Mouse (Mus musculus): ENCODE results near the gene Zcchc2. TPM values are rescaled to one million over a fixed set of nuclear protein-coding genes. Genes with fewer than 3 reads are reported as not detected.
A peak's percentile ranks its signal among the peaks of the same experiment; 100 is the strongest.

The Zcchc2 gene
- polyA plus RNA-seq, 1 experiment from 2014 or later, result 2.9 TPM

DNA sequence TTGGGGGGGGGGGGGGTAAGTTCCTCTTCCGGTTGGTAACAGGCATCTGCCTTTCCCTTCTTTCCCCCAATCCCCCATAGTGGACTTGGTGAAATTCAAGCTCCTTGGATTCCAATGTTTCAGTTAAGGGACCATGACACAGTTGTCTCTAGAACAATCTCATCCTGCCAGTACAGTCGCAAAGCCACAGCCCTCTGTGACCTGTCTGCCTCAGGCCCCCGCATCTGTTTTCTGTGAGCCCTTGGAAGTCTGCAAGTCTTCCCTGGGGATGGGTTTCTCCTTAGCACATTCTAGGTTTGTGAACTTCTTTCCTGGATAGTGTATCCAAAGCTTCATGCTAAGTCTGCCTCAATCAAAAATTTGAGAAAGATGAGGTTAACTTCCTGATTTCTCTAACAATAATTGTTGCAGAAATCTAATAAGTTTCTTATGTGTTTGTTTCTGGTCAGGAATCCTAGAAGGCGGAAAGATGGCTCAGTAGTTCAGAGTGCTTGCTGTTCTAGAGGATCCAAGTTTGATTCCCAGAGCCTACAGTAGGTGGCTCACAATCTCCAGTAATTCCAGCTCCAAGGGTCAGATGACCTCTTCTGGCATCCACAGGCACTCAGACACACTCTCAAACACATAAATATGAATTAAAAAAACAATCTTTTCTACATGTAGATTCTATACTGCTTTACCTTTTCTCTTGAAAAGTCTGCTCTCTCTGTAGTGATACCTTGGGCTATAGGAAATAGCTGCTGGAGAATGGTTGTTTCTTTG lies 69.5 kb downstream of the Zcchc2 start:
- H3K4me2 ChIP-seq (replicated peaks; ENCODE audit: low read depth, low read length), result no peak overlapping the region
- 79% methylated on average over 4 of the region's 4 CpGs for WGBS
- DNase-seq (ENCODE audit: low spot score) (no peak), ATAC-seq (ENCODE audit: low FRiP score) (no peak)
- no peaks in the 10 kb centered on the region for H3K27me3 ChIP-seq (ENCODE audit: control insufficient read depth, insufficient read depth, low read length)
- H3K27ac ChIP-seq (ENCODE audit: low read depth, low read length), result no peak overlapping the region
- H3K9ac ChIP-seq (ENCODE audit: low read depth, low read length), result no peak overlapping the region
- no peak overlapping the region for H3K4me3 ChIP-seq (ENCODE audit: low read depth, low read length)
- H3K36me3 ChIP-seq (ENCODE audit: control insufficient read depth, insufficient read depth, low read length), result no peaks in the 10 kb centered on the region
- no peaks in the 10 kb centered on the region for H3K9me3 ChIP-seq (ENCODE audit: control insufficient read depth, low read length)
- no peaks in the 10 kb centered on the region for H3K4me1 ChIP-seq (replicated peaks; ENCODE audit: control insufficient read depth, insufficient read depth, low read length)

DNA sequence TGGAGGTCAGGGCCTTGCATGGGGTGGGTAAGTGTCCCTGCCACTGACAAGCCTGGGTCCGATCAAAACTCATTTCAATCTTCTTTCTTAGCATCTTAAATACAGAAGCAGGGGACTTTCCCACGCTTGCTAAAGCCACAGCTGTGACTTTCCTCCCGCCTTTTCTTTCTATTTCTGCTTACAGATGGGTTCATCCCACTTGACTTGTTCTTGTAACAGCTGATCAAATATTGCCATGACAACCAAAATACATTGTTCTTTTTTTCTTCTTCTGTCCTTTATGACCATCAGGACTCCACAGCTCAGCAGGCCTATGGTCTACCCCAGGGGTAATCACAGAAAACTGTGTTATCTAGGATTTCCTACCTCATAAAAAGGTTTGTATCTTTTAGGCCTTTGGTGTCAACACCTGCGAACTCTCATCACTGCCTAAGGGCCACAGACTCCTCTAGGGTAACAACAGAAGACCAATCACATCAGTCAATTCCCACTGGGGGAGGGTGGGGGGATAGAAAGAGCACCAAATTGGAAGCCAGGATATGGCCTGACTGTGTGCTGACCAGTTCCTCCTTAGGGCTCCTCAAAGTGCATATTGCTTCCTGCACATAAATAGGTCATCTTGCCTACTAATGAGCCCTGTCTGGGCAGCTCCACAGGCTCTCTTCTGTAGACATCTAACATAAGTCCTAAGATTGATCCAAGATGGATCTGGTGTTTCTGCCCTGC lies 71.1 kb downstream of the Zcchc2 start:
- Histone ChIP-seq H3K9ac (ENCODE audit: low read depth, low read length) (no peak overlapping the region), H3K9me3 (ENCODE audit: control insufficient read depth, low read length) (no peaks in the 10 kb centered on the region), H3K27ac (ENCODE audit: low read depth, low read length) (no peak overlapping the region), H3K4me3 (ENCODE audit: low read depth, low read length) (no peak overlapping the region), H3K27me3 (ENCODE audit: control insufficient read depth, insufficient read depth, low read length) (no peaks in the 10 kb centered on the region), H3K4me1 (replicated peaks; ENCODE audit: control insufficient read depth, insufficient read depth, low read length) (no peaks in the 10 kb centered on the region), H3K36me3 (ENCODE audit: control insufficient read depth, insufficient read depth, low read length) (no peaks in the 10 kb centered on the region), H3K4me2 (replicated peaks; ENCODE audit: low read depth, low read length) (no peak overlapping the region)
- DNase-seq (ENCODE audit: low spot score) (peak; percentile 7), ATAC-seq (ENCODE audit: low FRiP score) (peak; percentile 60; the same call in 1 of the 2 replicates)
- 58% methylated on average over 4 of the region's 4 CpGs for WGBS

DNA sequence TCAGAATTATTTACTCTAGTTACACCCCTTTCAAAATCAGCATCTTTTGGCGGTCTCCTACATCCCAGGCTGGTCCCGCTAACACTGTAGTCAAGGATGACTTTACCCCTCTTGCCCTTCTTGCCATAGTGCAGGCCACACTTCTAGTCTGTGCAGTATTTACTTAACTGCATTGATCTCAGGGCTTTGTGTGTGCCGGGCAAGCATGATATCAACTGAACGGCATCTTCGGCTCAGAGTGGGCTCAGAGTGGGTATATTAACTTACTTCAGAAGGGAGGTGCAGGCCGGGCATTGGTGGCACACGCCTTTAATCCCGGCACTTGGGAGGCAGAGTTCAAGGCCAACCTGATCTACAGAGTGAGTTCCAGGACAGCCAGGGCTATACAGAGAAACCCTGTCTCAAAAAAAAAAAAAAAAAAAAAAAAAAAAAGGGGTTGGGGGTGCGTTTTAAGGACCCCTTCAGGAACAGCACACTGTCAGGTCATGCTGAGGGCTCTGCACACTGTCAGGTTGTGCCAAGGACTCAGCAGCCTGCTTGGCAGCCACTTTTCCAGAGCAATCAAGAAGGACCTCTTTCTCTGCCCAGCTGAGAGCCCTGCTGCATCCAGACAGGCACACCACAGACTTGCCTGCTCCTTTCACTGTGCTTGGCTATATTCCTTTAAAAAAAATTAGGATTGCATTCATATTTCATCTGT lies 72.8 kb downstream of the Zcchc2 start:
- ATAC-seq (ENCODE audit: low FRiP score) (no peak), DNase-seq (ENCODE audit: low spot score) (no peak)
- 94% methylated on average over 9 of the region's 9 CpGs for WGBS

DNA sequence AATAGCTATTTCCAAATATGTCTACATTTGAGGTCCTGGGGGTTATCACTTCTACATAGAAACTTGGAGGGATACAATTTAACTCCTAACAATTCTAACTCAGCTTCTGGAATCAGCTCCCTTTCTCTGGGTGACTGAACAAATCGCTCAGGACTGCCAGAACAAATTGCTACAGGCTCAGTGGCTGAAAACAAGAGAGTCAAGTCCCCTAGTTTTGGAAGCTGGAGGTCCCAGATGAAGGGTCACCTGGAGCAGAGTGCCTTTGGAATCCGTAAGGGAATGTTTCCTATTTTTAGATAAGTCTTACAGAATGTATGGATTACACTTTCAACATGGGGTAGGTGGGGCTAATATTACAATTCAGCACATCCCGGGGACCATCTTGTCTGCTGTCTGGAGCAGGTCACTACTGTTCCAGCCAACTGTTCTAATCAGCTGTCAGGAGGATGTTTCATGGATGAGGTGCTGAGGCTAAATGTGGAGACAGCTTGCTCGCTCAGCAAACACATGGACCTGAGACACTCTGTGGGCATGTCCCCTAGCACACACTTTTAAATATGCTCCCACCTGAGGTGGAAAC lies 73.5 kb downstream of the Zcchc2 start:
- DNase-seq (ENCODE audit: low spot score) (no peak), ATAC-seq (ENCODE audit: low FRiP score) (no peak)
- 82% methylated on average over 4 of the region's 4 CpGs for WGBS
- H3K36me3 ChIP-seq (ENCODE audit: control insufficient read depth, insufficient read depth, low read length), result no peaks in the 10 kb centered on the region
- H3K9ac ChIP-seq (ENCODE audit: low read depth, low read length), result no peak overlapping the region
- H3K27ac ChIP-seq (ENCODE audit: low read depth, low read length), result no peak overlapping the region
- H3K4me3 ChIP-seq (ENCODE audit: low read depth, low read length), result no peak overlapping the region
- no peaks in the 10 kb centered on the region for H3K4me1 ChIP-seq (replicated peaks; ENCODE audit: control insufficient read depth, insufficient read depth, low read length)
- H3K9me3 ChIP-seq (ENCODE audit: control insufficient read depth, low read length), result no peaks in the 10 kb centered on the region
- no peaks in the 10 kb centered on the region for H3K27me3 ChIP-seq (ENCODE audit: control insufficient read depth, insufficient read depth, low read length)
- H3K4me2 ChIP-seq (replicated peaks; ENCODE audit: low read depth, low read length), result no peak overlapping the region

More for the DNA sequence above, 72.8 kb downstream of the Zcchc2 start:
- H3K4me3 ChIP-seq (ENCODE audit: low read depth, low read length), result no peak overlapping the region
- H3K27ac ChIP-seq (ENCODE audit: low read depth, low read length), result no peak overlapping the region
- H3K4me1 ChIP-seq (replicated peaks; ENCODE audit: control insufficient read depth, insufficient read depth, low read length), result no peaks in the 10 kb centered on the region
- H3K9me3 ChIP-seq (ENCODE audit: control insufficient read depth, low read length), result no peaks in the 10 kb centered on the region
- H3K4me2 ChIP-seq (replicated peaks; ENCODE audit: low read depth, low read length), result no peak overlapping the region
- no peaks in the 10 kb centered on the region for H3K36me3 ChIP-seq (ENCODE audit: control insufficient read depth, insufficient read depth, low read length)
- H3K9ac ChIP-seq (ENCODE audit: low read depth, low read length), result no peak overlapping the region
- H3K27me3 ChIP-seq (ENCODE audit: control insufficient read depth, insufficient read depth, low read length), result no peaks in the 10 kb centered on the region

- Histone ChIP-seq H3K9me3 (ENCODE audit: control insufficient read depth, low read length) (no peaks in the 10 kb centered on the region), H3K27ac (ENCODE audit: low read depth, low read length) (no peak overlapping the region), H3K27me3 (ENCODE audit: control insufficient read depth, insufficient read depth, low read length) (no peaks in the 10 kb centered on the region), H3K9ac (ENCODE audit: low read depth, low read length) (no peak overlapping the region), H3K4me1 (replicated peaks; ENCODE audit: control insufficient read depth, insufficient read depth, low read length) (no peaks in the 10 kb centered on the region), H3K36me3 (ENCODE audit: control insufficient read depth, insufficient read depth, low read length) (no peaks in the 10 kb centered on the region), H3K4me2 (replicated peaks; ENCODE audit: low read depth, low read length) (no peak overlapping the region), H3K4me3 (ENCODE audit: low read depth, low read length) (no peak overlapping the region)
- ATAC-seq (ENCODE audit: low FRiP score) (no peak; the same call in 1 of the 2 replicates), DNase-seq (ENCODE audit: low spot score) (no peak)
- WGBS, result 66% methylated on average over 3 of the region's 3 CpGs
These were observed 74.1 kb downstream of the Zcchc2 start for GRCm38 (mm10) chr1:106064291-106064690.

DNA sequence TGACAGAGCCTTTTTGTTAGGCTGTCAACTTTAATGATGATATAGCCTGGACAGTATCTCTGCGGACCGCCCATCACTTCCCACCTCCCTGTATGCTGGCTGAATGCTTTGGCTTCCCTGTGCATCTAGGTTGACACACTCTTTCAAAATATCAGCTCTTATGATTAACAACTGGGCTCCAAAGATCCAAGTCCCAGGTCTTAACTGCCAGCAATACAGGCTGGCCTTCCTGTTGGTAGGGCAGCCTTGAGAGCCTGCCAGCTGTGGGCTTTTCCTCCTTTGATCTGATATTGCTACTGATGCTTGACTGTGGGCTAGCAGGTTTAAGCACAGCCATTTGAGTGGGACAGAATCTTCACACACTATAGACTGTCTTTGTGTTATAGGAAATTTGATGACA lies 74.5 kb downstream of the Zcchc2 start:
- Histone ChIP-seq H3K9me3 (ENCODE audit: control insufficient read depth, low read length) (no peaks in the 10 kb centered on the region), H3K4me1 (replicated peaks; ENCODE audit: control insufficient read depth, insufficient read depth, low read length) (no peaks in the 10 kb centered on the region), H3K36me3 (ENCODE audit: control insufficient read depth, insufficient read depth, low read length) (no peaks in the 10 kb centered on the region), H3K4me3 (ENCODE audit: low read depth, low read length) (no peak overlapping the region), H3K4me2 (replicated peaks; ENCODE audit: low read depth, low read length) (no peak overlapping the region), H3K9ac (ENCODE audit: low read depth, low read length) (no peak overlapping the region), H3K27me3 (ENCODE audit: control insufficient read depth, insufficient read depth, low read length) (no peaks in the 10 kb centered on the region), H3K27ac (ENCODE audit: low read depth, low read length) (no peak overlapping the region)
- DNase-seq (ENCODE audit: low spot score), result no peak
- WGBS, result 98% methylated on average over 2 of the region's 2 CpGs
- ATAC-seq (ENCODE audit: low FRiP score), result no peak; the same call in 1 of the 2 replicates

- Histone ChIP-seq H3K4me3 (ENCODE audit: low read depth, low read length) (no peak overlapping the region), H3K27me3 (ENCODE audit: control insufficient read depth, insufficient read depth, low read length) (no peaks in the 10 kb centered on the region), H3K27ac (ENCODE audit: low read depth, low read length) (no peak overlapping the region), H3K36me3 (ENCODE audit: control insufficient read depth, insufficient read depth, low read length) (no peaks in the 10 kb centered on the region), H3K9ac (ENCODE audit: low read depth, low read length) (no peak overlapping the region), H3K4me1 (replicated peaks; ENCODE audit: control insufficient read depth, insufficient read depth, low read length) (no peaks in the 10 kb centered on the region), H3K9me3 (ENCODE audit: control insufficient read depth, low read length) (no peaks in the 10 kb centered on the region), H3K4me2 (replicated peaks; ENCODE audit: low read depth, low read length) (no peak overlapping the region)
- ATAC-seq (ENCODE audit: low FRiP score) (no peak), DNase-seq (ENCODE audit: low spot score) (no peak)
- WGBS, result 56% methylated on average over 7 of the region's 7 CpGs
These were observed 75.5 kb downstream of the Zcchc2 start for GRCm38 (mm10) chr1:106065679-106066078.

- no peaks in the 10 kb centered on the region for H3K4me1 ChIP-seq (replicated peaks; ENCODE audit: control insufficient read depth, insufficient read depth, low read length)
- no peak for ATAC-seq (ENCODE audit: low FRiP score)
- no peaks in the 10 kb centered on the region for H3K9me3 ChIP-seq (ENCODE audit: control insufficient read depth, low read length)
- no peaks in the 10 kb centered on the region for H3K36me3 ChIP-seq (ENCODE audit: control insufficient read depth, insufficient read depth, low read length)
- H3K4me2 ChIP-seq (replicated peaks; ENCODE audit: low read depth, low read length), result no peak overlapping the region
- H3K9ac ChIP-seq (ENCODE audit: low read depth, low read length), result no peak overlapping the region
- 79% methylated on average over 6 of the region's 6 CpGs for WGBS
- DNase-seq (ENCODE audit: low spot score), result no peak
- no peak overlapping the region for H3K4me3 ChIP-seq (ENCODE audit: low read depth, low read length)
- no peak overlapping the region for H3K27ac ChIP-seq (ENCODE audit: low read depth, low read length)
- no peaks in the 10 kb centered on the region for H3K27me3 ChIP-seq (ENCODE audit: control insufficient read depth, insufficient read depth, low read length)
These were observed 77.1 kb downstream of the Zcchc2 start for GRCm38 (mm10) chr1:106067306-106067705.

Measured in hindbrain, embryonic 11.5 days (tissue).